Mouse (Mus musculus) erythroblast, embryonic 14.5 days (primary cell): Measurements from ENCODE around the gene Oca2. TPM values are rescaled to one million over a fixed set of nuclear protein-coding genes. Genes with fewer than 3 reads are reported as not detected.

Experiments
- H3K27me3 ChIP-seq: 2 replicates; pipeline ENCODE4 v1.6.1; 2012; ENCODE audit warnings: inconsistent platforms; ENCODE audit not compliant: control insufficient read depth
- H3K36me3 ChIP-seq: 2 replicates; pipeline ENCODE4 v1.6.1; 2012; ENCODE audit warnings: mild to moderate bottlenecking, inconsistent platforms; ENCODE audit not compliant: control insufficient read depth
- H3K4me1 ChIP-seq: 2 replicates; pipeline ENCODE4 v1.6.1; 2012; ENCODE audit warnings: inconsistent platforms; ENCODE audit not compliant: control insufficient read depth
- H3K4me3 ChIP-seq: replicated peaks from 2 replicates; pipeline ENCODE3; 2012; ENCODE audit warnings: moderate library complexity, mild to moderate bottlenecking, inconsistent platforms
- H3K9me3 ChIP-seq: 2 replicates; pipeline ENCODE4 v1.6.1; 2012; ENCODE audit warnings: low read length, inconsistent platforms, mixed read lengths; ENCODE audit not compliant: control insufficient read depth
- GATA1 ChIP-seq: IDR thresholded peaks from 2 replicates; pipeline ENCODE4 v1.6.1; 2012; ENCODE audit warnings: low read length, inconsistent platforms, mixed read lengths
- TAL1 ChIP-seq: IDR thresholded peaks from 3 replicates; pipeline ENCODE4 v1.6.1; 2012; ENCODE audit warnings: low read length, inconsistent platforms, mixed read lengths
- polyA plus RNA-seq: library from polyadenylated mRNA; stranded (reverse); fragments of >175 nt; gene quantifications from 2 replicates; pipeline ENCODE4 v1.2.3, GENCODE M21; 2012

Gene Oca2
- polyA plus RNA-seq, 1 experiment = not detected

GRCm38 (mm10) chr7:56236617-56237016 is 2.9 kb upstream of the Oca2 start:
- TF ChIP-seq GATA1 (no peak), TAL1 (no peak)
- peaks cover 20% of the 10 kb centered on the region for H3K36me3 ChIP-seq
- no peaks in the 10 kb centered on the region for H3K9me3 ChIP-seq
- no peaks in the 10 kb centered on the region for H3K27me3 ChIP-seq
- H3K4me1 ChIP-seq = no peaks in the 10 kb centered on the region
- H3K4me3 ChIP-seq = no peak overlapping the region

- Histone ChIP-seq H3K27me3 (no peaks in the 10 kb centered on the region), H3K9me3 (peaks cover 2% of the 10 kb centered on the region; the same call in 1 of the 2 replicates), H3K4me3 (no peak overlapping the region), H3K4me1 (no peaks in the 10 kb centered on the region), H3K36me3 (no peaks in the 10 kb centered on the region)
- no peak for TF ChIP-seq TAL1
- TF ChIP-seq GATA1 = no peak
Observed at GRCm38 (mm10) chr7:56254568-56254967, 15.0 kb downstream of the Oca2 start.

- no peaks in the 10 kb centered on the region for H3K4me1 ChIP-seq
- H3K27me3 ChIP-seq = no peaks in the 10 kb centered on the region
- no peak overlapping the region for H3K4me3 ChIP-seq
- no peaks in the 10 kb centered on the region for H3K36me3 ChIP-seq
- TF ChIP-seq TAL1 (no peak), GATA1 (no peak)
- H3K9me3 ChIP-seq = no peaks in the 10 kb centered on the region
Observed at GRCm38 (mm10) chr7:56257875-56258441, 18.4 kb downstream of the Oca2 start.

- Histone ChIP-seq H3K4me3 (no peak overlapping the region), H3K9me3 (no peaks in the 10 kb centered on the region)
- TF ChIP-seq TAL1 (no peak), GATA1 (no peak)
Observed at GRCm38 (mm10) chr7:56277506-56277905, 37.9 kb downstream of the Oca2 start.

GRCm38 (mm10) chr7:56291468-56292115 is 52.0 kb downstream of the Oca2 start:
- Histone ChIP-seq H3K27me3 (no peaks in the 10 kb centered on the region), H3K4me1 (no peaks in the 10 kb centered on the region)
- TF ChIP-seq TAL1 (no peak), GATA1 (no peak)

More at GRCm38 (mm10) chr7:56277506-56277905, 37.9 kb downstream of the Oca2 start:
- no peaks in the 10 kb centered on the region for H3K27me3 ChIP-seq
- no peaks in the 10 kb centered on the region for H3K4me1 ChIP-seq
- no peaks in the 10 kb centered on the region for H3K36me3 ChIP-seq

GRCm38 (mm10) chr7:56304408-56304807 is 64.8 kb downstream of the Oca2 start:
- Histone ChIP-seq H3K4me1 (no peaks in the 10 kb centered on the region), H3K27me3 (no peaks in the 10 kb centered on the region), H3K36me3 (no peaks in the 10 kb centered on the region), H3K4me3 (no peak overlapping the region), H3K9me3 (no peaks in the 10 kb centered on the region)
- TF ChIP-seq TAL1 (no peak), GATA1 (no peak)

More at GRCm38 (mm10) chr7:56291468-56292115, 52.0 kb downstream of the Oca2 start:
- Histone ChIP-seq H3K36me3 (no peaks in the 10 kb centered on the region), H3K4me3 (no peak overlapping the region), H3K9me3 (no peaks in the 10 kb centered on the region)

GRCm38 (mm10) chr7:56314358-56314757 is 74.8 kb downstream of the Oca2 start:
- H3K4me1 ChIP-seq = no peaks in the 10 kb centered on the region
- H3K27me3 ChIP-seq = no peaks in the 10 kb centered on the region
- H3K4me3 ChIP-seq = no peak overlapping the region
- H3K9me3 ChIP-seq = no peaks in the 10 kb centered on the region
- TF ChIP-seq GATA1 (no peak), TAL1 (no peak)
- H3K36me3 ChIP-seq = no peaks in the 10 kb centered on the region

- no peaks in the 10 kb centered on the region for H3K36me3 ChIP-seq
- H3K9me3 ChIP-seq = no peaks in the 10 kb centered on the region
- no peak for TF ChIP-seq GATA1
- no peak for TF ChIP-seq TAL1
- H3K4me3 ChIP-seq = no peak overlapping the region
- no peaks in the 10 kb centered on the region for H3K27me3 ChIP-seq
- no peaks in the 10 kb centered on the region for H3K4me1 ChIP-seq
Observed at GRCm38 (mm10) chr7:56315630-56316529, 76.3 kb downstream of the Oca2 start.

GRCm38 (mm10) chr7:56327738-56328137 is 88.2 kb downstream of the Oca2 start:
- Histone ChIP-seq H3K9me3 (peaks cover 2% of the 10 kb centered on the region; the same call in 1 of the 2 replicates), H3K4me3 (no peak overlapping the region), H3K27me3 (no peaks in the 10 kb centered on the region), H3K4me1 (no peaks in the 10 kb centered on the region), H3K36me3 (no peaks in the 10 kb centered on the region)
- TF ChIP-seq TAL1 = no peak
- TF ChIP-seq GATA1 = no peak
